Mouse (Mus musculus) liver, adult 2 months (tissue): ENCODE data around the gene Phf21a. TPM values are rescaled to one million over a fixed set of nuclear protein-coding genes. Genes with fewer than 3 reads are reported as not detected.

Experiments used
- DNase-seq: peaks from one replicate; pipeline ENCODE4 v3.0.0-alpha.2; 2011; ENCODE audit warnings: low read depth, low spot score; ENCODE audit errors: extremely low read depth
- H3K27ac ChIP-seq: fragments of 200-500 bp; replicated peaks from 2 replicates; pipeline ENCODE4 v1.5.1; 2012; ENCODE audit warnings: low read depth, mild to moderate bottlenecking, control low read depth, inconsistent platforms, low read length; ENCODE audit not compliant: insufficient read depth
- H3K27me3 ChIP-seq: fragments of 200-500 bp; 2 replicates; pipeline ENCODE4 v1.6.1; 2012; ENCODE audit warnings: mild to moderate bottlenecking, moderate library complexity, low read length, inconsistent platforms; ENCODE audit not compliant: control insufficient read depth, insufficient read depth
- H3K36me3 ChIP-seq: fragments of 200-500 bp; 2 replicates; pipeline ENCODE4 v1.6.1; 2012; ENCODE audit warnings: low read length, inconsistent platforms; ENCODE audit not compliant: control insufficient read depth, insufficient read depth
- H3K4me1 ChIP-seq: fragments of 200-500 bp; 2 replicates; pipeline ENCODE4 v1.6.1; 2011; ENCODE audit warnings: low read length; ENCODE audit not compliant: control insufficient read depth, insufficient read depth
- H3K4me3 ChIP-seq: fragments of 200-500 bp; 2 replicates; pipeline ENCODE4 v1.5.1; 2011; ENCODE audit warnings: low read depth, mild to moderate bottlenecking, control low read depth, low read length, moderate library complexity; ENCODE audit not compliant: insufficient read depth
- H3K79me2 ChIP-seq: fragments of 200-500 bp; 2 replicates; pipeline ENCODE4 v1.6.1; 2012; ENCODE audit warnings: inconsistent platforms, mild to moderate bottlenecking, low read length, moderate library complexity; ENCODE audit not compliant: control insufficient read depth, insufficient read depth
- H3K9ac ChIP-seq: fragments of 200-500 bp; 2 replicates; pipeline ENCODE4 v1.6.1; 2012; ENCODE audit warnings: low read depth, mild to moderate bottlenecking, control low read depth, inconsistent platforms, low read length
- CTCF ChIP-seq: fragments of 200-500 bp; IDR thresholded peaks from 2 replicates; pipeline ENCODE4 v1.5.1; 2011; ENCODE audit warnings: low read depth, low read length, control low read depth
- POLR2A ChIP-seq: fragments of 200-500 bp; IDR thresholded peaks from 2 replicates; pipeline ENCODE4 v1.6.1; 2011; ENCODE audit warnings: low read length, control low read depth; ENCODE audit not compliant: insufficient read depth; ENCODE audit errors: extremely low read depth
- WGBS: fragments of 180-500 bp; shearing (Covaris S2); methylation state at CpG from one replicate; pipeline ENCODE4 v1.1.7; 2018; 5-methylcytosine and 5-hydroxymethylcytosine counted together
- polyA plus RNA-seq: library from polyadenylated mRNA; depleted of rRNA; stranded (reverse); fragments of >200 nt; gene quantifications from 2 replicates; pipeline ENCODE4 v1.2.3, GENCODE M21; 2012
- total RNA-seq: library from RNA; depleted of rRNA; stranded (reverse); fragments of >200 nt; gene quantifications from 2 replicates; pipeline ENCODE4 v1.2.3, GENCODE M21; 2014

Phf21a gene
- total and polyA plus RNA-seq, 2 experiments, result 11.4 to 14.5 TPM

DNA sequence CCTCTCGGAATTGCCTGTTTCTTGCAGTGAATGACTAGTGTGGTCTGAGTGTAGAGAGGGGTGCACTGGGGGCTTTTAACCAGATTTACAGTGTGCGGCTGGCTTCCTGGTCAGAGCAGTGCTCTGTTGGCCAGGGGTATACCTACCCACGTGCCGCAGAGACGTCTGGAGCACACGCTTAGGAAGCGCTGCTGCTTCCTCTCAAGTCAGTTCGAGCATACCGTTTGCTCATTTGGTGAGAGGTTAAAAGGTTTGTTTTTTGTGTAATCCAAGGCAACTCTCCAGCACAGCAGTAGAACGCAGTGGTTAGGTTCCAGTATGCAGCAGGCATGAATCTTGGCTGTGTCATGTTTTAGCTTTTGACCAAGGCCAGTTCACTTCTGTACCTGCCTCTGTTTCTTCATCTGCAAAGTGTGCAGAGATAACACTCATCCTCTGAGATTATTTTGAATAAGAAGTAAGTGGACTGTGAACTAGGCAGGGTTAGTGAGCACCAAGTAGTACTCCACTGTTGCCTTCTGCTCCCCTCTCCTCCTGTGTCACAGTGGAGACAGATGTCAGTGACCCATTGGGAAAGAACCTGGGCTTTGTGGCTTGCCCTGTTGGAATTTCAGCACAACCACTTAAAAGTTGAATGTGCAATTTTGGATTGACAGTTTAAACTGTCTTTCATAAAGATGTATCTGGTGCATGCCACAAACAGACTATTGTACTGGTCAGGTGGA lies 106.8 kb downstream of the Phf21a start:
- H3K4me3 ChIP-seq, result no peak overlapping the region
- DNase-seq, result peak; percentile 76
- H3K4me1 ChIP-seq, result peaks cover 6% of the 10 kb centered on the region; the same call in 1 of the 2 replicates
- no peaks in the 10 kb centered on the region for H3K36me3 ChIP-seq
- no peak for TF ChIP-seq POLR2A
- no peak for TF ChIP-seq CTCF
- H3K9ac ChIP-seq, result no peak overlapping the region
- H3K27ac ChIP-seq, result no peak overlapping the region
- no peaks in the 10 kb centered on the region for H3K27me3 ChIP-seq
- 42% methylated on average over 10 of the region's 10 CpGs for WGBS
- H3K79me2 ChIP-seq, result peaks cover 5% of the 10 kb centered on the region; the same call in 1 of the 2 replicates

DNA sequence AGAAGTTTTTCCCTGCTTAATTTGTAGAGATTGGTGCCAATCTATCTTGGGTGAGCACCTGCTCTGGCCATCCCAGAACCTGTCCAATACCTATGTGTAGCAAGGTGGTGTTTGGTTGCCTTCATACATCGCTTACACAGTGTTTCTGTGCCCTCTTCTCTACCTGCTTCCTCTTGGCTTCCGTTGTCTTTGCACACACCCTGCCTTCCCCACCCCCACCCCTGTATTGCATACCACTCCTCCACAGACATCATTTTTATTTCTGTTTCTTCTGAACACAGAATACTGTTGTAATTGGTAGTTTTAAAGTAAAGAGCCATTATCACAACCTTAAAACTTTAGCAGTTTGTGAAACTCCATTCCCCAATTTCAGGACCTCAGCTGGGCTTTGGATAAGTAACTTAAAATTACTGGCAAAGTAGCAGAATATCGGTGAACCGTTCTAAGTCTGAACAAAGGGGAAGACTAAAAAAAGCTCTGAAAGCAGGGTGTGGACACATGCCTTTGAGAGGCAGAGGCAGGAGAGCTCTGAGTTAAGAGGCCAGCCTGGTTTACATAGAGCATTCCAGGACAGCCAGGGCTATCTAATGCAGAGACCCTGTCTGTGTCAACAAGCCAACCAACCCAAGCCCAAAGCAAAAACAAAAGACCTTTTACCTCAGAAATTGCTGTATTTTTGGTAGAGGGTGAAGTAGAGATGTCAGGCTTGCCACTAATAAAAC lies 109.6 kb downstream of the Phf21a start:
- Histone ChIP-seq H3K36me3 (no peaks in the 10 kb centered on the region), H3K9ac (no peak overlapping the region), H3K4me1 (peaks cover 6% of the 10 kb centered on the region; the same call in 1 of the 2 replicates), H3K27me3 (no peaks in the 10 kb centered on the region), H3K27ac (no peak overlapping the region), H3K79me2 (peaks cover 3% of the 10 kb centered on the region; the same call in 1 of the 2 replicates), H3K4me3 (no peak overlapping the region)
- 39% methylated on average over 4 of the region's 4 CpGs for WGBS
- TF ChIP-seq POLR2A (no peak), CTCF (no peak)
- DNase-seq, result no peak

DNA sequence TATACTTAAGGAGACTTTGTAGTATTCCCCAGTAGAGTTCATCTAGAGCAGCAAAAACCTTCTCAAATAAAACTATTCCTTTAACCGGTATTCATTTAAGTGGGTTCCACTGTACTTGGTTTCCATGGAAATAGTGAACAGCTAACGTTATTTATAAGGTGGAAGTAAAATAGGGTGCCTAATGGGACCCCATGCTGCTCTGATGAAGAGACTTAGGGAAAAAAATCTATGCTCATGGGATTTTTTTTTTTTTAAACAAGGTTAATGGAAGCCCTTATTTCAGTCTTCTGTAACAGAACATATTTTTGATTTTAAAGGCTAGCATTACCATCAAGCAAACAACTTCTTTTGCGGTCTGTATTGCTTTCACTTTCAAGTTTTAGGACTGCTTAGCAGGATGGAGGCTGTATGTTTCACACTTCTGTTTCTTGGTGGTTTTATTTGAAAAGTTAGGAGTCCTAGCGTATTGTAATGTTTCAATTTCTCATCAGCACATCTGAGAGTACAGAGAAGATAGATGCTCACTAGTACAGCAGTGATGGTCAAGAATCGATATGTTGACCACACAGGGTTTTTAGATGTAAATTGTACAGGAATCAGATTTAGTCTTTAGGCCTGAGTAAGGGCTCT lies 112.2 kb downstream of the Phf21a start:
- WGBS, result 80% methylated on average over 5 of the region's 5 CpGs
- no peak for DNase-seq
- peaks cover 9% of the 10 kb centered on the region for H3K79me2 ChIP-seq
- H3K4me3 ChIP-seq, result no peak overlapping the region
- H3K9ac ChIP-seq, result no peak overlapping the region
- H3K36me3 ChIP-seq, result no peaks in the 10 kb centered on the region
- no peak overlapping the region for H3K27ac ChIP-seq
- no peak for TF ChIP-seq POLR2A
- no peak for TF ChIP-seq CTCF
- H3K4me1 ChIP-seq, result no peaks in the 10 kb centered on the region
- no peaks in the 10 kb centered on the region for H3K27me3 ChIP-seq

DNA sequence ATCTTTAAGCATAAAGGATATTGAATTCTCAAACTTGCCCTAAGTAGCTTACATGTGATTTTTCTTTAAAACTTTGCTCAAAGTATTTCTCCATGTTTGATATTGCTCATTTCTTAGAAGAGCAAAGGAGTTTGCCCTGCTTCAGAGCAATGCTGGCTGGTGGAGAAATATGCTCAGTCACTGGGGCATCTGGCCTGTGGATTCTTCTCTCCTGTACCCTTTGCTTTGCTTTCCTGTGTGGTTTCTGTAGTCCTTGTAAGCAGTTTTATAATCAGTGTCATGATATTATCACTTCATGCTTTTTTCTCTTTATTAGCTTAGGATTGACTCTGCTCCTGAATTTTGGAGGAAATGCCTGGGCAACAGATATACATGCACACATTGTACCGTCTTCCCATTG lies 117.5 kb downstream of the Phf21a start:
- H3K9ac ChIP-seq, result no peak overlapping the region
- TF ChIP-seq POLR2A, result no peak
- TF ChIP-seq CTCF, result no peak
- no peaks in the 10 kb centered on the region for H3K27me3 ChIP-seq
- H3K36me3 ChIP-seq, result peaks cover 4% of the 10 kb centered on the region; the same call in 1 of the 2 replicates
- 81% methylated on average over 1 of the region's 1 CpGs for WGBS
- H3K27ac ChIP-seq, result no peak overlapping the region
- no peaks in the 10 kb centered on the region for H3K4me1 ChIP-seq
- H3K79me2 ChIP-seq, result peaks cover 6% of the 10 kb centered on the region
- DNase-seq, result no peak
- no peak overlapping the region for H3K4me3 ChIP-seq

DNA sequence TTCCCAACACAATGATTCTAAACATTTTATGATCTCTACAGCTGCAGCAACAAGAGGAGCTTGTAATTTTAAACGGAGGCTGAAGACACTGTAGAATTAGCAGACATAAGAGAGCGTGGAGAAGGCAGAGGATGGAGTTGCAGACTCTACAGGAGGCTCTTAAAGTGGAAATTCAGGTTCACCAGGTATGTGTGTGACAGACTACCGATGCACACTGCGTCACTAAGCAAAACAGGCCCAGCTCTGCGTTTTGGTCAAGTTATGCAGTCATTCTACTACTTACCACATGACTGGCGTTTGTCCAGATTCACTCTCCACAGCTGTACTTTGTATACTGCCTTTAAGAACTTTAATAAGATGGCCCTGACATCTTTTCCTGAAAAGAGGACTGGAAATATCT lies 128.5 kb downstream of the Phf21a start:
- no peaks in the 10 kb centered on the region for H3K79me2 ChIP-seq
- peaks cover 21% of the 10 kb centered on the region; the same call in 1 of the 2 replicates for H3K36me3 ChIP-seq
- H3K9ac ChIP-seq, result no peak overlapping the region
- WGBS, result 90% methylated on average over 6 of the region's 6 CpGs
- H3K4me1 ChIP-seq, result peaks cover 2% of the 10 kb centered on the region; the same call in 1 of the 2 replicates
- no peak for DNase-seq
- TF ChIP-seq POLR2A (no peak), CTCF (no peak)
- no peak overlapping the region for H3K4me3 ChIP-seq
- H3K27me3 ChIP-seq, result no peaks in the 10 kb centered on the region
- no peak overlapping the region for H3K27ac ChIP-seq
